Mouse (Mus musculus) olfactory bulb, adult 2 months (tissue): ENCODE measurements around the gene Gm867.

Source experiments
- CTCF ChIP-seq: fragments of 200-500 bp; IDR thresholded peaks from 2 replicates; pipeline ENCODE4 v1.5.1; 2012; ENCODE audit warnings: low read depth, mild to moderate bottlenecking, low read length, moderate library complexity; ENCODE audit not compliant: insufficient read depth
- POLR2A ChIP-seq: fragments of 200-500 bp; IDR thresholded peaks from 2 replicates; pipeline ENCODE4 v1.6.1; 2012; ENCODE audit warnings: mild to moderate bottlenecking, low read depth, low read length, moderate library complexity; ENCODE audit not compliant: insufficient read depth

- TF ChIP-seq POLR2A: no peak
- TF ChIP-seq CTCF: no peak
Measured at GRCm38 (mm10) chr10:75979432-75979831, 39.0 kb upstream of the Gm867 start.
